Mouse (Mus musculus): ENCODE results near the gene Ptpn6. TPM values are rescaled to one million over a fixed set of nuclear protein-coding genes. Genes with fewer than 3 reads are reported as not detected.

Ptpn6 gene
- total RNA-seq, 1 experiment: 16.5 TPM

- H3K36me3 ChIP-seq (ENCODE audit: control insufficient read depth, insufficient read depth, low read length, poor library complexity, severe bottlenecking): no peaks in the 10 kb centered on the region
- H3K9ac ChIP-seq (ENCODE audit: insufficient read depth, low read depth, low read length, poor library complexity, severe bottlenecking): peak overlapping the region; percentile 95
- no peak for DNase-seq (ENCODE audit: low read depth, low spot score)
- no peak for TF ChIP-seq ZNF384 (IDR thresholded peaks at IDR 0.05; ENCODE audit: low read depth, low read length)
- no peak for TF ChIP-seq HCFC1 (IDR thresholded peaks at IDR 0.05; ENCODE audit: borderline replicate concordance, insufficient read depth, low read length)
- TF ChIP-seq ZC3H11A (IDR thresholded peaks at IDR 0.05; ENCODE audit: borderline replicate concordance, low read depth, low read length): no peak
- TF ChIP-seq MAFK (IDR thresholded peaks at IDR 0.05; ENCODE audit: insufficient read depth, low read depth, low read length): no peak
- no peak for TF ChIP-seq CHD2 (IDR thresholded peaks at IDR 0.05; ENCODE audit: low read depth, low read length)
- no peak overlapping the region; the same call in 1 of the 2 replicates for H3K27ac ChIP-seq (ENCODE audit: insufficient read depth, low read depth, low read length, poor library complexity, severe bottlenecking)
- peaks cover 6 to 13% of the 10 kb centered on the region in 2 experiments; a peak in 3 of 4 replicates for H3K4me1 ChIP-seq (ENCODE audit: control insufficient read depth in 2 of 2, insufficient read depth in 2 of 2, low read length in 2 of 2, poor library complexity in 1 of 2)
- H3K4me3 ChIP-seq (ENCODE audit: insufficient read depth in 1 of 2, low read depth in 1 of 2, low read length in 2 of 2, poor library complexity in 1 of 2, severe bottlenecking in 1 of 2): peak overlapping the region; percentile 71 to 96
- in situ Hi-C loops (cut with MboI; ENCODE audit: low sequenced_read_pairs in 2 of 2, unreplicated experiment in 2 of 2): no loop called here
- H3K9me3 ChIP-seq (ENCODE audit: control insufficient read depth, insufficient read depth, low read depth, low read length): no peaks in the 10 kb centered on the region
These were observed 16.8 kb upstream of the Ptpn6 start for GRCm38 (mm10) chr6:124755306-124755705.

- in situ Hi-C loops (cut with MboI; ENCODE audit: low sequenced_read_pairs in 2 of 2, unreplicated experiment in 2 of 2): no loop called here
These were observed 15.3 kb upstream of the Ptpn6 start for GRCm38 (mm10) chr6:124753861-124754260.

GRCm38 (mm10) chr6:124750405-124750804, 11.9 kb upstream of the Ptpn6 start:
- H3K36me3 ChIP-seq (ENCODE audit: control insufficient read depth, insufficient read depth, low read length, poor library complexity, severe bottlenecking): peaks cover 5% of the 10 kb centered on the region; the same call in 1 of the 2 replicates
- H3K4me1 ChIP-seq (ENCODE audit: control insufficient read depth in 2 of 2, insufficient read depth in 2 of 2, low read length in 2 of 2, poor library complexity in 1 of 2): peaks cover 6 to 18% of the 10 kb centered on the region in 2 experiments; a peak in 3 of 4 replicates
- H3K4me3 ChIP-seq (ENCODE audit: insufficient read depth in 1 of 2, low read depth in 1 of 2, low read length in 2 of 2, poor library complexity in 1 of 2, severe bottlenecking in 1 of 2): no peak overlapping the region
- in situ Hi-C loops (cut with MboI; ENCODE audit: low sequenced_read_pairs in 2 of 2, unreplicated experiment in 2 of 2): no loop called here
- TF ChIP-seq MAFK (IDR thresholded peaks at IDR 0.05; ENCODE audit: insufficient read depth, low read depth, low read length) (no peak), ZNF384 (IDR thresholded peaks at IDR 0.05; ENCODE audit: low read depth, low read length) (no peak)
- no peak overlapping the region for H3K27ac ChIP-seq (ENCODE audit: insufficient read depth, low read depth, low read length, poor library complexity, severe bottlenecking)
- H3K9me3 ChIP-seq (ENCODE audit: control insufficient read depth, insufficient read depth, low read depth, low read length): no peaks in the 10 kb centered on the region
- DNase-seq (ENCODE audit: low read depth, low spot score): no peak
- H3K9ac ChIP-seq (ENCODE audit: insufficient read depth, low read depth, low read length, poor library complexity, severe bottlenecking): no peak overlapping the region

More at GRCm38 (mm10) chr6:124753861-124754260, 15.3 kb upstream of the Ptpn6 start:
- Histone ChIP-seq H3K4me3 (ENCODE audit: insufficient read depth in 1 of 2, low read depth in 1 of 2, low read length in 2 of 2, poor library complexity in 1 of 2, severe bottlenecking in 1 of 2) (no peak overlapping the region), H3K9me3 (ENCODE audit: control insufficient read depth, insufficient read depth, low read depth, low read length) (no peaks in the 10 kb centered on the region), H3K9ac (ENCODE audit: insufficient read depth, low read depth, low read length, poor library complexity, severe bottlenecking) (no peak overlapping the region), H3K27ac (ENCODE audit: insufficient read depth, low read depth, low read length, poor library complexity, severe bottlenecking) (no peak overlapping the region), H3K4me1 (ENCODE audit: control insufficient read depth in 2 of 2, insufficient read depth in 2 of 2, low read length in 2 of 2, poor library complexity in 1 of 2) (peaks cover 6 to 16% of the 10 kb centered on the region in 2 experiments; a peak in 3 of 4 replicates), H3K36me3 (ENCODE audit: control insufficient read depth, insufficient read depth, low read length, poor library complexity, severe bottlenecking) (no peaks in the 10 kb centered on the region)
- TF ChIP-seq ZNF384 (IDR thresholded peaks at IDR 0.05; ENCODE audit: low read depth, low read length): no peak
- no peak for TF ChIP-seq ZC3H11A (IDR thresholded peaks at IDR 0.05; ENCODE audit: borderline replicate concordance, low read depth, low read length)
- no peak for TF ChIP-seq MAFK (IDR thresholded peaks at IDR 0.05; ENCODE audit: insufficient read depth, low read depth, low read length)
- no peak for TF ChIP-seq CHD2 (IDR thresholded peaks at IDR 0.05; ENCODE audit: low read depth, low read length)
- TF ChIP-seq HCFC1 (IDR thresholded peaks at IDR 0.05; ENCODE audit: borderline replicate concordance, insufficient read depth, low read length): no peak
- no peak for DNase-seq (ENCODE audit: low read depth, low spot score)

GRCm38 (mm10) chr6:124746654-124747632, 8.4 kb upstream of the Ptpn6 start:
- Histone ChIP-seq H3K9ac (ENCODE audit: insufficient read depth, low read depth, low read length, poor library complexity, severe bottlenecking) (0 out of 2 replicates have a peak overlapping the region, but pooled peaks have one; percentile 87), H3K4me1 (ENCODE audit: control insufficient read depth in 2 of 2, insufficient read depth in 2 of 2, low read length in 2 of 2, poor library complexity in 1 of 2) (peaks cover 0 to 18% of the 10 kb centered on the region in 2 experiments; a peak in 1 of 4 replicates), H3K9me3 (ENCODE audit: control insufficient read depth, insufficient read depth, low read depth, low read length) (no peaks in the 10 kb centered on the region), H3K4me3 (ENCODE audit: insufficient read depth in 1 of 2, low read depth in 1 of 2, low read length in 2 of 2, poor library complexity in 1 of 2, severe bottlenecking in 1 of 2) (peak overlapping the region; percentile 72 to 76; a peak in 2 of 4 replicates), H3K27ac (ENCODE audit: insufficient read depth, low read depth, low read length, poor library complexity, severe bottlenecking) (no peak overlapping the region), H3K36me3 (ENCODE audit: control insufficient read depth, insufficient read depth, low read length, poor library complexity, severe bottlenecking) (peaks cover 13% of the 10 kb centered on the region; the same call in 1 of the 2 replicates)
- no peak for DNase-seq (ENCODE audit: low read depth, low spot score)
- TF ChIP-seq ZC3H11A (IDR thresholded peaks at IDR 0.05; ENCODE audit: borderline replicate concordance, low read depth, low read length): no peak
- TF ChIP-seq MAFK (IDR thresholded peaks at IDR 0.05; ENCODE audit: insufficient read depth, low read depth, low read length): no peak
- no peak for TF ChIP-seq CHD2 (IDR thresholded peaks at IDR 0.05; ENCODE audit: low read depth, low read length)
- TF ChIP-seq HCFC1 (IDR thresholded peaks at IDR 0.05; ENCODE audit: borderline replicate concordance, insufficient read depth, low read length): no peak
- TF ChIP-seq ZNF384 (IDR thresholded peaks at IDR 0.05; ENCODE audit: low read depth, low read length): no peak
- in situ Hi-C loops (cut with MboI; ENCODE audit: low sequenced_read_pairs in 2 of 2, unreplicated experiment in 2 of 2): no loop called here

Data from ES-E14 (cell line).